Mouse (Mus musculus) kidney, postnatal 4 days (tissue): ENCODE measurements around the gene Rapgef4.

Source experiments
- DNase-seq, 2 experiments: peaks; one replicate each; pipeline ENCODE4 v3.0.0; 2021; ENCODE audit warnings: mixed read lengths in 2 of 2

The Rapgef4 gene

DNA sequence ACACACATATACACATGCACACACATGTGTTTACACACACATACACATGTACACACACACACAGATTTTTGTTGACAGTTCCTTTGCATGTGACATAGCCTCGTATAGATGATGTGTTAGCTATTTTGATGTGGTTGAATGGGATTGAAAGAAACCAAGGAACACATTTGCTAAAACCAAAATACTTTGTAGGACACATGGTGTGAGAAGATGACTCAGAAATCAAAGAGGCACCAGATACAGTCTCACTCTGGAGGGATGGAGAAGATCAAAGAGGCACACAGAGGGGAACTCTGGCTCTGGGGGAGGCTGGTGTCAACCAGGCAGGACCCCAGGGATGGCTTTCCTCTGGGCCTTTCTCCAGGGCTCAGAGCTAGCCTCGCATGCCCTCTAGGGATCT, 4.7 kb downstream of the Rapgef4 start:
- DNase-seq = no peak

- no peak for DNase-seq
These were observed 5.3 kb downstream of the Rapgef4 start for GRCm38 (mm10) chr2:71986276-71986848.

DNA sequence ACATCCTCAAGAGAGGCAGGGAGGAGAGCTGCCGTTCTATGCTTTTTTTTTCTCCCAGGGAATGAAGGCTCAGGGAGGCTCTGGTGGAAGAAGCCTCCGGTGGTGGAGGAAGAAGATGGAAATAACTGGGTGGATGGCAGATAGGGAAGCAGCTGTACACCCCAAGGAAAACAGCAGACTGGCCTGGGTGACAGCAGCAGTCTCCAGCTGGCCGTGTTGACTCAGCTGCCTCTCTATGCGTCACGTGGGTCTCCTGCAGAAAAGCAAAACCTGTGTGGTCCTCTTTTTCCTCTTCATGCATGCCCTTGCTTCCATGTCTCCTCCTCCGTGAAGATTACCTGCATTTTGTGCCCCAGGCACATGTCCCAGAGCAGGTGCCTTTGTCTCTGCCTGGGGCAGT, 7.5 kb downstream of the Rapgef4 start:
- peak; percentile 16 to 22 for DNase-seq

DNA sequence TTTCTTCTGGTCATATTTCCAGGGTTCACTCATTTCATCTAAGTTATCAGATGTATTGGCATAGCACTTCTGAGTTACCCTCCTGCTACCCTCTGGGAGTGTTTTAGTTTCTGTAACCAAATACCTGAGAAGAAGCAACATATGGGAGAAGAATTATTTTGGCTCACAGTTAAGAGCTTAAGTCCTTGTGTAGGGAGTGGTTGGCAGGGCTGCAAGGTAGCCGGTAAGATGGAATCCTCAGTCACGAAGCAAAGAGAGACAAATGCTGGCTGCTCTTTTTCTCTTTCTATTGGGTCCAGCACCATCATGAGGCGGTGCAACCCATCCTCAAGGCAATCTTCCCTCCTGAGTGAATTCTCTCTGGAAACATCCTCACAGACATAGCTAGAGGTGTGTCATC, 11.1 kb downstream of the Rapgef4 start:
- DNase-seq = no peak

DNA sequence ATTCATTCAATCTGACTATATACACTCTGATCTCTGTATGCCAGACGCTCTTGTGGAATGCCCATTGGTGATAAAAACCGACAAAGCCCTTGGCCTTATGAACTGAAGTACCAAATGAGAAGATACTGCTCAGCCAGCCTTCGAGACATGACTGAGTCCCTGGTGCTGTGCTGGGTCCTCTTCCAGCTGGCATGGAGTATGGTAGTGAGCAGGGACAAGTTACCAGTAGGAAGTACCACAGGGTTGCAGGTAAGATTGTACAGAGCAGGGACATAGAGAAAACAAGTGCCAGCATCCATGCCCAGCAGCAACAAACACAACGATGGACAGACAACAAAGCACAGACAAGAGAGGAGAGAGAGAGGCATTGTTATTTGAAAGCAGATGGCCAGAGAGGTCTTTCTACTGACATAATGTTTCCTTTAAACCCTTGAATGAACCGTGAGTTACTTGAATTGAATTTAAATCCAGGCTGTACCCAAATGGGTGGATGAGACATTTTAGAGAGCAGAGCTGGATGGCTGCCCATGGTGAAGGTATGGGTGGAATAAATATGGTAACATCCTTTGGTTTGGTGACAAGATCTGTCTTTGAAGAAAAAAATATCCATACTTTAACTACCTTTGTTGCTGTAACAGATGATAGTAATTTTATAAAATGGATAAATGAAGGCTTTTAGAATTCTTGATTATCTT, 12.8 kb downstream of the Rapgef4 start:
- no peak for DNase-seq

- DNase-seq = no peak
These were observed 17.5 kb downstream of the Rapgef4 start for GRCm38 (mm10) chr2:71998531-71998930.

DNA sequence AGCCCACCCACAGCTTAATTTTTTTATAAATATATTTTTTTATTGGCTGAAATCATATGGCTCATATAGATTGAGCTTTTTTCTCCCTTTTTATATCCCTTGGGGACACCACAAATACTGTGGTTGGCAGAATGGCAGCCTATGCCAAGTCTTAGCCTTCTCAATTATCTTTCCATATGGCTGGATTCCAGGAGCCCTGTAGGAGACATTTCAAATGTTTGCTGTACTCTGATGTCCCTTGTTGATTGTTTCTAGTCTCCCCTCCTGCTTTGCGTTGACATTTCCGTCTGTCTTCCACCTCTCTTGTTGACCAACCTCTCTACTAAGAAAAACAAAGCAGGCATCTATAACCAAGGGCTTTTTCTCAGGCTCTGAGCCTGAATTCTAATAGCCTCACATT, 19.1 kb downstream of the Rapgef4 start:
- no peak for DNase-seq

GRCm38 (mm10) chr2:72002843-72003370, 21.9 kb downstream of the Rapgef4 start:
- DNase-seq = no peak

DNA sequence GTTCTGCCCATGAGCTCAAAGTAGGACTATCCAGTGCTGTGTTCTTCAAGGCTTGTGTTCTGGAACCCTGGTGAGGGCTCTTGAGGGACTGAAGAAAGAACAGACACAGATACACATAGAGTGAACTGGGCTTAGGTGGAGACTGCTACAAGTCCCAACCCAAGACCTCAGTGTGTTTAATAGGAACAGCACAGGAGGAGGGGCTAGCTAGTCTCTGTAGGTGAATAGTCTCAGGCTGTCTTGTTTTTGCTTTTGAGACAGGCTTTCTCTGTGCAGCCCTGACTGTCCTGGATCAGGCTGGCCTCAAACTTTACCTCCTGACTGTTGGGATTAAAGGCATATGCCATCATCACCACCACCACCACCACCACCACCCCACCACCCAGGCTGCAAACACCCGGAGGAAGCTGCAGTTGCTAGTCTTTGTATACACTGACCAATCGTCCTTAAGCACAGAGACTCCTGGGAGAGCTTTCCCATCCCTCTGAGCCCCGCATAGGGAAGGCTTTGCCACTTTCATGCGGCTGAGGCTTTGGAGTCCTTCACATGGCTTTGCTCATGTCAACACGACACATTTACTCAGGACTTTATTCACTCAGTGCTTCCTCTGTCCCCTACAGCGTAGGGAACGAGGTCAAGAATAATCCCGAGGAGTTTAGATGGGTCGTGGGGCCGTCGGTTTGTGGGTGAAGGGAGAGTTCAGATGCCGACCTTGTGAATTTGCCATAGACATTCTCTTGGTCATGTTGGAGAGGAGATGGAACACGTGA, 22.9 kb downstream of the Rapgef4 start:
- DNase-seq = no peak

- no peak for DNase-seq
These were observed 24.0 kb downstream of the Rapgef4 start for GRCm38 (mm10) chr2:72005051-72005450.

DNA sequence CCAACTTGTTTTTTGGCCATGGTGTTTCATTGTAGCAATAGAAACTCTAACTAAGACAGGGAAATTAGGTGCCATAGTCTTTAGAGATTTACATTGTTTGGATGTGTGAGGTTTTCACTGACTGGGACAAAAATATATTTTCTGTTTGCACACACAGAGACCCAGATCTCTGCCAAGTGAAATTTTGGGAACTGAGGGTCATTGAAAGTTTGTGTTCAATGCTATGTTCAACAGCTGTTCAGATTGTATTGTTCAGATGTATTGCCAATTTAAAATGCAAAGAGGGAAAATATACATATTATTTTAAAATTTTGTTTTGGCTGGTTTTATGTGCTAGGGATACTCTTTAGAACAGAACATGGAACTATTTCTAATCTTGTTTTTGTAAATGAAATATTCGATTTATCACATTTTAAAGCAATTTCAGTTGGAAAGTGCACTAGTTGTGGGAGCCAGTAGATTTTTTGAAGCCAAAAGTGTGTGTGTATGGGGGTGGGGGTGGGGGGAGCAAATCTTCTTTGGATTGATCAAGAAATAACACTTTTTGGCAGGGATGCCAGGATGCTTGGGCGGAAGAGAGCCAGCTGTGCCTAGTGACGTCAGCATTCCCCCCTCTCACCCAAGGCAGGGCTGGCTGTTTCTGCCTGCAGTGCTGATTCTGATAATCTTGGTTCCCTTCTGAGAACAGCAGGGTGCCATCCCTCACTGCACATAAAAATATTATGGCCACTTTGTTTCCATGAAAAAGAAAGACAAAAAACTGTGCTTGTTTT, 28.6 kb downstream of the Rapgef4 start:
- peak; percentile 14 to 30 for DNase-seq

- no peak for DNase-seq
These were observed 34.3 kb downstream of the Rapgef4 start for GRCm38 (mm10) chr2:72015366-72015765.

DNA sequence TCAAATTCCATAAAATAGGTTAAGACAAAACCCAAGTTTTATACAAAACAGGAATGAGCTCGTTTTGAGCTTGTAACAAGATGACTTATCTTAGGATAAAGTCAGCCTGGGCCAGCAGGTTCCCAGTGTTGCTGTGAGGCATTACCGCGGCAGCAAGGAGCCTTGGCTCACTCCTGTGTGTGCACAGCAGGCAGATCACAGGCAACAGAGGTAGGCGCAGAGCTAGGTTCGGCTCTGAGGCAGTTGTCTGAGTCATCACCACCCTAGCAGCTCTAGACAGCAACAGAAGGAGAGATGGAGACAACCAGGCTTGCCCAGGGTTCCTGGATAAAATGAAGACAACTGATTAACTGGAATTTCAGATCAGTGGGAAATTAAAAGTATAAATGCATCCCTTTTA, 35.0 kb downstream of the Rapgef4 start:
- no peak for DNase-seq

GRCm38 (mm10) chr2:72017168-72017567, 36.1 kb downstream of the Rapgef4 start:
- no peak for DNase-seq

DNA sequence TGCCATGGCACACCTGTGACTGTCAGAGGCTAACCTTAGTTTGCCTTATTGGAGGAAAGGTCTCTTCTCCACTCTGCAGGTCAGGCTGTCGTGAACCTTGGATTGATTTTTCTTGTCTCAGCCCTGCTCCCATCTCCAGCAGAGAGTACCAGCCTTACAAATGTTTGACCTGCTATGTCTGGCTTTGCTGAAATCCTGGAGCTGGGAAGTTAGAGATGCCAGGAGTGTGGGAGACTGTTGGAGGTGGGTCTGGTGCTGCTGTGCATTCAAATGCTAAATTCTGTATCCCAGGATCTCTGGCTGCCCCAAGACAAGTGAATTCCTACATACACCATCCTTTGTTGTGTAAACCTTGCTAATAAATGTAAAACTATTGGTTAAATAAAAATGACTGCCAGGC, 37.7 kb downstream of the Rapgef4 start:
- no peak for DNase-seq

DNA sequence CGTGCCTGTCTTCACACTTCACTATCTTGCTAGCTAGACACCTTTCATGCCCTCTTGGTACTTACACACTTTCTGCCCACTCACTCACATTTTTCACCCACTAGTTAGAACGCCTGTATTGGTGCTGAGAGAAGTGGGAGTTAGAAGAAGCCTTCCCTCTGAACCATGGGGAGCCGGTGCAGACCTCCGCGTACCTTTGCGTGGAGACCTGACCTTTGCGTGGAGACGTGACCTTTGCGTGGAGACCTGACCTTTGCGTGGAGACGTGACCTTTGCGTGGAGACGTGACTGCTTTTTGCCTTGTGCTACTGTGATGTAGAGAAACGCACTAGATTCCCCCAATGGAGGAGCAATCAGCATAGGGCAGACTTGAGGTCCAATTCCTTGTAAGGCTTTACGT, 39.7 kb downstream of the Rapgef4 start:
- no peak for DNase-seq

DNA sequence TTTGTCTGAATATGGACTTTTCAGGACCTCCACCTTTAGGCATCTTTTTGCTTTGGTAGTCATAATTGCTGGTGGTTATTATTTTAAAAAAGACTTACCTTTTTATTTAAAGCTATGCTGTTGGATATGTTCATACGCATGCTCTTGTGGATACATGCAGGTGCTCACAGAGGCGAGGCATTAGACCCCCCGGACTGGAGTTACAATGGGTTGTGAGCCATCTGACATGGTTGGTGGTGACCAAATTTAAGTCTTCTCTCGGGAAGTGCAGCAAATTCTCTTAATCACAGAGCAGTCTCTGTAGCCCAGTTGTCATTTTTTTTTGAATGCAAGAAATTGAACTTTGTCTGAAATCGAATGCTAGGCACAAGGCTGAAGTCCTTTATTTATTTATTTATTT, 40.4 kb downstream of the Rapgef4 start:
- DNase-seq = no peak

- DNase-seq = peak; percentile 30 to 39
These were observed 40.8 kb downstream of the Rapgef4 start for GRCm38 (mm10) chr2:72021845-72022244.

GRCm38 (mm10) chr2:72023791-72024190, 42.8 kb downstream of the Rapgef4 start:
- DNase-seq = no peak

DNA sequence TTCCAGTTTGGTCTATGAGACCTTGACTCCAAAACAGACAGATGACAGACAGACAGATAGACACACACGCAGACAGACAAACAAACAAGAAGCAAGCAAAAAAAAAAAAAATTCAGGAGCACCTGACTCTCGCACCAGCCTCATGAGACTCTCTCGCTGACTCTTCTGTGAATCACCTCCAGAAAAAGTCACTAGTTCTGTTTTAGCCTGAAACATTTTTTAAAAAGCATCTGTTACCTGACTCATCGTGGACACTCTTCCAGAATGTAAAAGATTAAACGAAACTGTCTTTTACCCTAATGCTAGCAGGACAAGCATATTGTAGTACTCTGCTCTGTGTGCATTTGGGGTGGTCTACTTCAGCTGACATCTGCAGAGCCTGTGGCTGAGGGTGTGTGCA, 44.6 kb downstream of the Rapgef4 start:
- no peak for DNase-seq

- DNase-seq = no peak
These were observed 45.5 kb downstream of the Rapgef4 start for GRCm38 (mm10) chr2:72026506-72026905.

DNA sequence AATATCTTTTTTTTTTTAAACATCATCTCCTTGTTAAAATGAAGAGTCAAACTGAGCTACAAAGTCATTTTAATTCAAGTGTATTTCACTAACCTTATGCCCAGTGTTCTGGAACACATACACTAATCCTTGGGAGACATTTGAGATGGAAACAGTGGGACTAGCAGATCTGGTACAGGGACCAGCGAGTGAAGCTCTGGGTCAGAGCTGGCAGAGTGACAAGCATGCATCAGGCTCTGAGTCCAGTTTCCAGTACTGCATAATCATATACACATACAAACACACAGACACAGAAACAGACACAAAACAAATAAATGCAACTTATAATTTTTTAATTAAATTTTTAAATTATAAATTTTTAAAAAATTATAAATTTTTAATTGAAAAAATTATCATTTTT, 48.0 kb downstream of the Rapgef4 start:
- DNase-seq = no peak

- DNase-seq = no peak
These were observed 48.6 kb downstream of the Rapgef4 start for GRCm38 (mm10) chr2:72029586-72030144.
